Mouse (Mus musculus) activated CD4-positive, CD25-positive, alpha-beta regulatory T cell, adult 4 months (primary cell): Measurements from ENCODE around the gene Bphl. TPM values are rescaled to one million over a fixed set of nuclear protein-coding genes. Genes with fewer than 3 reads are reported as not detected.
A peak's percentile ranks its signal among the peaks of the same experiment; 100 is the strongest.
"Not testable (repeated sequence)": the region's sequence is repeated elsewhere in the genome, so short reads cannot be mapped to it uniquely, and the experiment has no call there.

Experiments
- ATAC-seq: one replicate; pipeline ENCODE4 v1.8.0; 2017
- polyA plus RNA-seq, 2 experiments: library from polyadenylated mRNA; unstranded; fragments of 100-300 nt; shearing (Covaris generic); gene quantifications; one replicate each; pipeline ENCODE4 v1.2.1; 2017

The Bphl gene
- polyA plus RNA-seq, 2 experiments from 2014 or later, result 20.0 to 25.5 TPM

DNA sequence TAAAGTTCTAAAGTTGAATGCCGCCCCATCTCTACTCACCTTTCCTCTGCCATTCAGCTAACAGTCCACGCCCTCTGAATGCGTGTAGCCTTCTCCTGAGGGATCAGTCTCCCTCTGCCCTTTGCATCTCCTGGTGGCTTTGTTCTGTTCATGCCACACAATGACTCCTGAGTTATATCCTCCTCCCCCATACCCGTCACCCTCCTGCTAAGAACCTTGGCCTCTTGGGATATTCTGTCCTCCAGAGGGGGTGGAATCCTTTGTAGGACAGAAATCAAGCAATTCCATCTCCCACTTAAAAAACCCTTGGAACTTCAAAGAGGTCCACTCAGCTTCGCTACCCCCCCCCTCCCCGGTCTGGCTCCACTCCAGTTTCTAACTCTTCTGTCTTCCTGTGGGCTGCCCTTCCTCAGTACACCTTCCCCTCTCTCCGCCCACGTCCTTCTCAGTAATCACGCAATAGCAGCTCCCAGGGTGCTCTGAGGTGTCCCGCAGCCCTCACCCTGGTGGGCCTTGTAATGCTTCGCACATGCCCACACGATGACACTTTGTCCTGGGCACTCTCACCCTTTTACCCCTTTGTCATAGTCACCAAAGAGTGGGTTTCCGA lies 16.4 kb downstream of the Bphl start:
- no peak for ATAC-seq

DNA sequence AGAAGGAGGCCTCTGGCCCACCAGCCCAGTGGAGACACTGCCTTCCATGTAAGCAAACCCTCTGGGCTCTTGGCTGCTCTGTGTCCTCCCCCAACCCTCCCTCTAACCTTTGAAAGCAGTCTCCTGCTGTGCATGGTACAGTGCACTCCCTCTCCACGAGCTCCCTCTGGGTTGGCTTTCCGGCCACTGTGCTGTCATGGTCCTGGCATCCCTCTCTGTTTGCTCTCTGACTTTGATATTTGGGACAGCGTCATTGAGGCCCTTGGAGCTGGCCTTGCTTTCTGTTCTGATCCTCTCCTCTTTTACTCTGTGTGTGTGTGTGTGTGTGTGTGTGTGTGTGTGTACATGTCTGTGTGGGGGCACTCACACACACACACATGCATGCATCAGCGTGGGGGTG lies 17.0 kb downstream of the Bphl start:
- no peak for ATAC-seq

DNA sequence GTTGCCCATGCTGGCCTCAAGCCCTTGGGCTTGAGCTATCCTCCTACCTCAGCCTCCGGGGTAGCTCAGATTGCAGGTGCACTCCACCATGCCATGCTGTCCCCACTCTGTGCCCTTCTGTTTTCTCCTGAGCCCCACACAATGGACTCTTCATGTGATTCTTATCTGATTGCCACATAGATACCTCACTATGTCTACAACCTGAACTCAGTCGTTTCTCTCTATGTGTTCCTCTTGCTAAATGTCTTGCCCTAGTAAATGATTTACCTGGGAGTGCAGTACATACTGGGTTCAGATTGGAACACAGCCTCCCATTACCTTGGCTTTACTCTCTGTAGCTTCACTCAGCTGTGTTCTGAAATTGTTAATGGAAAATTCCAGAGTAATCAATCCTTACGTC lies 17.6 kb downstream of the Bphl start:
- ATAC-seq, result no peak

DNA sequence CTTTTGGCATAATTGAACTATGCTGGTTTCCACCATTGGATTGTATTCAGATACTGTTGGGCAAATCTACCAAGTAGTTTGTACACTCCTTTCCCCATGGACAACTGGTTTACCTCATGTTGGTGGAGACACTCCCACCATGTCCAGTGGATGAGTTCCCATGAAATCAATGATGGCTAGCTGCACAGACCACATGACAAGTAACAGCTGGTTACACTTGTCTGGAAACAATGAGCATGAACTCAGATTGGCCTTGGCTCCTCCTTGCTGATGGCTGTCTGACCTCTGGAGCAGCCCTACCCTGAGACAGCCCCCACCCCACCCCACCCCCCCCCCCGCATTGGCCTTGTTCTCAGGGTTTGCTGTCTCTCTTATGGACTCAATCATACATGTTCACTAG lies 19.9 kb downstream of the Bphl start:
- ATAC-seq, result no peak

DNA sequence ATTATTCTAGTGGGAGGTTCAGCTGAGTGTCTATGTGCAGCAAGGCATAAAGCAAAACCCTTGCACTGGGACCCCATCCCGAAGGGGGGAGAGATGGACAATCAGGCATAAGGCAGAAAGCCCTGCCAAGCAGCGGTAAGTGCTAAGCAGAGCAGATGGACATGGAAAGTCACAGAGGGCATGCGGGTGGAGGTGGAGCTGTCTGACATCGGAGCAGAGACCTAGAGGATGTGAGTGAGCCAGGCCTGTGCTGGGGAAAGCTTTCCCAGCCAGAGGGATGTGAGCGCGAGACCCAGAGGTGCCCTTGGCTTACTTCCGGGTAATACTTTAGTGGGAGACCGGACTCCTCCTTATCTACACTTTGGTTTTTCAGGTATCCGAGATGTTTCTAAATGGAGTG lies 22.7 kb downstream of the Bphl start:
- no peak for ATAC-seq

DNA sequence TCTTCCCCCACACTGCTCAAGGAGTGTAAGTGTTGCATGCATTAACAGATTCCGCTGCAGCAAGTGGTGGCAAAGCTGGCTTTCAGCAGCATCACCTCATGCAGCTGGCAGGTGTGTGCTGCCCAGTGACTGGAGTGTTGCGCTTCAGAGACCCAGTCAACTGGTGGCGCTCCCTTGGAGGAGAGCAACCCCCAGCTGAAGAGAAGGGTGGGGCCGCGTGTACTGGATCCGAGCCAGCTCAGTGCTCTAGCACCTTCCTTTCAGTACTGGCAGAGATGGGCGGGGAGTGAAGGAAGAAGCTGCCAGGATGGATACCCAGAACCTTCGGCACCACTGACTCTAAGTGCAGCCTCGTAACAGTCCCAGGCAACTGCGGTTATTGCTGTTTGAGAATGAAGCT lies 25.1 kb downstream of the Bphl start:
- no peak for ATAC-seq

DNA sequence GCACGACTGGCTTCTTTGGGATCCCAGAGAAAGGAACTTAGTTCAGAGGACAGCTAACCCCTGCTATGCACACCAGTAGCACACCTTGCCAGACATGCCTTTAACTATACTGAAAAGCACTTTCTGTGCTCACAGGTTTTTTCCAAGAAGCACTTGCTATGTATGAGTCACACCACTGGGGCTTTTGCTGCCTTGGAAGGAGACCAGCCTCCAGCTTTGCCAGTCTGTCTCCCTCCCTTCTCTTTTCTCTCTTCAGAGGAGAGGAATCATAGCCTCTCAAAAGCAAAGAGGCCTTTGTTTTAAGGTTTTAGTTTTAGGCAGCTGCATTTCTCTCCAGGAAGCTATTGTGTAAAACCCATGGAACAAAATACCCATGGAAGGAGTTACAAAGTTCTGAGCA lies 29.0 kb downstream of the Bphl start:
- ATAC-seq, result no peak

DNA sequence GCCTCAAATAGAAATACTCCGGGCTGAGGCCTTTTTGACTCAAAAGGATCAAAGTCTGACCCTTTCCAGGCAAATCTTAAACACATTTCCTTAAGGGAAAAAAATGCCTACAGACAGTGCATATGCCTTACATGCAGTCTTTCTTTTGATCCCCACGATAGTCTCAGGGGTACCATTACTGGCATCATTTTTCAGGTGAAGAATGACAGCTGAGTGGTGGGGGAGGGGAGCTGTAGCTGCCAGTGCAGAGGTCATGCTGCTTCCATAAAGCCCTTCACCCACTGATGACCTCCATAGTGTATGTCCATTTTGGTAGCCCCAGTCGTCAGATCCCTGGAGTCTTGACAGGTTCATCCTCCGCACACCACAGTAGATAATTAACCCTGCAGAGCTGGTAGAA lies 32.9 kb downstream of the Bphl start:
- no peak for ATAC-seq

DNA sequence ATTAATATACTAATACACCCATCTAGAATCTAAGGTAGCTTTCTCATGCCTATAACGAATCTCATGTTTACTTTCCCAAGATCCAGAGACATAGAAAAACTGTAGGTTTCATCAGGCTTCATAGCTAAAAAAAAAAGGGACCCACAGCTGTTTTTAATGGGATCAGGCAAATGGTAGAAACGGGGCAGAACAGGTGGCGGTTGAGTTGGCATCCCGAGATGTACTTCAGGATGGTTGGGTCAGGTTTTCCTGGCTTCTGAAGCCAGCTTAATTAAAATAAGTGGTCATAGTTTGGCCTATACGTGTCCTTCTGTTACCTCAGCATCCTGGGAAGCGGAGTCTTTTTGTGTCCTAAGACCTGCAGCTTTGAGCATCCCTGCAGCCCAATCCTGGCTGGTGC lies 34.4 kb downstream of the Bphl start:
- no peak for ATAC-seq

DNA sequence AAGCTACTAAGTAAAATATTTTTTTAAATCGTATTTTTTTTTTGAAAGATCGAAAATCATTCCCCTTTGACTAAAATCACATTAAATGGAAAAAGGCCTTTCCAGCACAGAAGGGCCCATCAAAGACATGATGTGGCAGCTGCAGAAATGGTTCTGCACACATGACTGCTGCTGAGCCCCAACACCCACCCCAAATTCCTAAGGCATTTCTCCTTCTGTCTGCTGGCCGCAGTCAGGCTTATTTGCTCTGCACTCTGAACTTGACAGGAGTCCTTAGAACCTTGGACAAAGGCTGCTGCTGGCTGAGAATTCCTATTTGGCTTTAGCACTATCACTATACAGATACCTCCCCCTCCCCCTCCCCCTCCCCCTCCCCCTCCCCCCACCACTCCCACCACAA lies 35.5 kb downstream of the Bphl start:
- ATAC-seq, result no peak

DNA sequence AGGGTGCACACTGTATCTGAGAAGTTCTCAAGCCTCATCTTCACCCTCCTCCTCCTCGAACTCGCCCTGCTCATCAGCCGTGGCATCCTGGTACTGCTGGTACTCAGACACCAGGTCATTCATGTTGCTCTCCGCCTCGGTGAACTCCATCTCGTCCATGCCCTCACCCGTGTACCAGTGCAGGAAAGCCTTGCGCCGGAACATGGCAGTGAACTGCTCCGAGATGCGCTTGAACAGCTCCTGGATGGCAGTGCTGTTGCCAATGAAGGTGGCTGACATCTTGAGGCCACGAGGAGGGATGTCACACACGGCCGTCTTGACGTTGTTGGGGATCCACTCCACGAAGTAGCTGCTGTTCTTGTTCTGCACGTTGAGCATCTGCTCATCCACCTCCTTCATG lies 37.0 kb downstream of the Bphl start:
- not testable (repeated sequence) for ATAC-seq

DNA sequence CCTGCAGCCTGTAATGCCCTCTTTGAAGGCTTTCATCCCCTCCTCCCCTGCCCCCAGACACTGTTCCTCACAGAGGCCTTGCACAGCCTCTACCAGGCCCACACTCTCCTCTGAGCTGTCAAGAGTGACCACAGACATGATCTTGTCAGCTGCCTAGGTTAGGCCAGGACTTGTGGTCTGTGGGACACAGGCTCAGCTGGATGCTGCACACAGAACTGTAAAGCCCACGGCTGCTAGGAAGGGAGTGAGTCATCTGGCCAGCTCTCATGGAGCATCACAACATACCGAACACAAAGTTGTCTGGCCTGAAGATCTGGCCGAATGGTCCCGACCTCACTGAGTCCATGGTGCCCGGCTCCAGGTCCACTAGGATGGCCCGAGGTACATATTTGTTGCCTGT lies 38.5 kb downstream of the Bphl start:
- ATAC-seq, result not testable (repeated sequence)

DNA sequence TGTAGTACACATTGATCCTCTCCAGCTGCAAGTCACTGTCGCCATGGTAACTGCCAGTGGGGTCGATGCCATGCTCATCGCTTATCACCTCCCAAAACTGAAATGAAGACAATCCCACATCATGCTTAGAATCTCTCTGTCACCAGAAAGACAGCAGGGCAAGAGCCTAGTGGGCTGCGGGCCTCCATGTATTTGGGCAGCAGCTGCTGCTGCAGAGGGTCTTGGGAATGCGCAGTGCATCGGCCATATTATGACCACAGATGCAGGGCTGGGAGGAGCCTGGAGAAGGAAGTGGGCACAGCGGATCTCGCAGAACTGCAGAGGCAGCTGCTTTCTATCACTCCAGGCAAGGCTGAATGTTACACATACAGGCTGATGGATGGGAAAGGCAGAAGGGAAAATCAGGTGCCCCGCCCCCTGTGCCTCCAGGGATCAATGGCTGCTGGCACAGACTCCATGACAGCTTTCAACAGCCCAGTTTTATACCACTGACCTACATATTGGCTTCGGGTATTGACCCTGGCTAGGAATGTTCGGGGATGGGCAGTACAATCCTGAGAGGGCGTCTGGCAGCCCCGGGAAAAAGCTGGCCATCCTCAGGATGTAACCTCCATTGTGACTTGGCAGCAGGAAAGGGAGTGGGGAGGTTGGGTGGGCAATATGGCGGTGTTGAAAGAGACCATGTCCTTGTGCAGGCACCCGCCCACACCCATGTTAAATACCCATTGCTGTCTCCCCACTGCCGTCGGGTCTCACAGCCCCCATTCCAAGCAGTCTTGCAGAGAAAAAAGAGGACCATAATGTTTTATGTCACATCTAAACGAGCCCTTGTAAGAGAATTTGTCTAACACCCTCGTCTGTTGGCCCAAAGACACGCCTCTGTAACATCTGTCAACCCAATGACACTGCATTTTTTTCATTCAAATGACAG lies 39.4 kb downstream of the Bphl start:
- ATAC-seq, result no peak

DNA sequence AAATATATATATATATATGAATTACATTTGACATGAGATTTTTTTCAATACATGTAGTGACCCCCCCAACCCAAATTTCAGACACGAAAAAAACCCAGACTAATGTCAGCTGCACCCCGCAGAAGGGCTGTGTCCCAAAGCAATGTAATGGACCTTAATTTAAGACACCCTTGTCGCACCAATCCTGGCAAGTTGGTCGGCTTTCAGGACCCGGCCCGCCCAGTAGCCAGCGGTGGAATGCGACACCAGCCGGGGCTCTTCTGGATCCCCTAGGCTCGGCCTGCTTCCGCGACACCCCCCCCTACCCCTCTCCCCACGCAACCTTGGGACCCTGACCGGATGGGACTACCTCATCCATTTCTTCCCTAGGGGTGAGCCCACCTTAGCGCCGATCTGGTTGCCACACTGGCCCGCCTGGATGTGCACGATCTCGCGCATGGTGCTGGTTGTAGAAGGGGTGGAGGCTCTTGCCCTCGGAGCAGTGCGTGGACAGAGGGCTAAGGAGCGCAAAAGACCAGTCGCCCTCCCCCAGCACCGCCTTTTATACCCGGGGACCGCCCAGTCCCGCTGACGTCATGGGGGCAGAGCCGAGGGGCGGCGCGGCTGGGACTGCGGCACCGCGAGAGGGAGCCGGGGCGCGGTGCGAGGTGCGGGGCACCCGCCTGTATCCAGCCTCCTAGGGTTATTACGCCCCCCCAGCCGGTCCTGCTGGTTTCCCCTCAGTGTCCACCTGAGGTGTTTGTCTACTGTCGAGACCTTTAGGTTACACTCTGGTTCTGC lies 40.3 kb downstream of the Bphl start, which contains the start of gene Tubb2a:
TSS of gene Tubb2a (minus strand) at position 516 of the 780 bp plus-strand sequence.
- peak; percentile 91 for ATAC-seq

DNA sequence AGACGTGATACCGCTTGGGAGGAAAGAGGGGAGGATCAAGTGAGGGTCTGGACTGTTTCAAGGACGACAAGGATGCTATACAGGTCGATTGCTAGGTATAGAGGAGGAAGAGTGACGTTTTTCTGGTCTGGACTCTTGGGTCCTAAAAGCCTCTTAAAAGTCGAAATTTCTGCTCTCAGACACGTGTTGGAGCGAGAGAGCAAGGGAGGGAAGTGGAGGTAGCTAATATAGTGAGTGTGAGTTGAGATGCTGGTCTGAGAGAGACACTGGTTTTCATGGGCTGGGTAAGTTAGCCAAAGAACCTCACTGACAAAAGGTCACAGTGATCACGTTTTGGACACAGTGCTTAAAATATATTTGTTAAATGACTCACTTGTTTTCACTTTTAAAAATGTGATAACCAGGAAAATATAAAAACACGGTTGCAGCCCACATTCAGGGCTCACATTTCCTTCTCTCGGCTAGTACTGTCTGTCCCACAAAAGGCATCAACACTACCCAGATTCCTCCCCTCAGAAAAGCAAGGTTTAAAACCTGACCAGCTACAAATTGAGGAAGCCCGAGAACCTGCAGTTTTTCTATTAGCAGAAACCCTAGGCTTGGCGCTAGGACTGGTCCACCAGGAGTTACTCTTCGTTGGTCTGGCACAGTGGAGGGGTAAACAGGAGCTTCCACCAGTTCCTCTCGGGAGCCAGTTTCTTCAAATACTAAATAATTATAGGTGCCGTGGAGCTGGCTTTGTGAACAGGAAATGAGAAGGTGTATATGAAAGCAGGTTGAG lies 41.3 kb downstream of the Bphl start:
- peak; percentile 7 for ATAC-seq

DNA sequence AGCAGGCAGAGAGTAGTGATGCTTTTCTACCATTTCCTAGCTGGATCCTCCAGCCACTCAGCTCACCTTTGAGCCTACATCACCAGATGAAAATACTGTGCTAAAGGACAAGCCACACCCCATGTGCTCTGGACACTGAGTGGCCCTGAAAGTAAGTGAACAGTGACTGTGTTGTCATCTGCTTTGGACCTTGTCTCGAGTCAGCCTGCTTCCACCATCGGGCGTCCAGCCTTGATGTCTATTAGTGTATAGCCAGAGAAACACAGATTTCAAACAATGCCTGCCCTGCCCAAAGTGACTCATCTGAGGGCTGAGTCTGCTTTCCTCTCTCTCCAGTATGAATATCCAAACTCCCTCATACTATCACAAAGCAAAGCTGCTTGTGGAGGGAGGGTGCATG lies 42.4 kb downstream of the Bphl start:
- no peak for ATAC-seq

DNA sequence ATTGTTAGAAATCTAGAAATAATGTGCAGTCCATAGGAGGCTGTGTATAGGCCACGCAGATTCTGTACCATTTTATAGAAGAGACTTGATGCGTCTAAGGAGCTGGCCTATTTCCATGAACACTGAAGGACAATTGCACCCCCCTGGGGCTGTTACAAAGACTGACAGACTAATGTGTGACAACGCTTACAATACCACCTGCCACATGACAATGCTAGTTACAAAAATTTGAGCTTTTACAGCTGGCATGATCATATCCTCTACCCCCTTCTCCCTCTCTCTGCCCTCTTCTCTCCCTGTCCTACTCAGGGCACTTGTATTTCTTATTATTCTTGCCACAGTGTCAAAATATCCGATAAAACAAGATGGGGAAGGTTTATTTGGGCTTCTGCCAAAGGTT lies 44.5 kb downstream of the Bphl start:
- ATAC-seq, result no peak

DNA sequence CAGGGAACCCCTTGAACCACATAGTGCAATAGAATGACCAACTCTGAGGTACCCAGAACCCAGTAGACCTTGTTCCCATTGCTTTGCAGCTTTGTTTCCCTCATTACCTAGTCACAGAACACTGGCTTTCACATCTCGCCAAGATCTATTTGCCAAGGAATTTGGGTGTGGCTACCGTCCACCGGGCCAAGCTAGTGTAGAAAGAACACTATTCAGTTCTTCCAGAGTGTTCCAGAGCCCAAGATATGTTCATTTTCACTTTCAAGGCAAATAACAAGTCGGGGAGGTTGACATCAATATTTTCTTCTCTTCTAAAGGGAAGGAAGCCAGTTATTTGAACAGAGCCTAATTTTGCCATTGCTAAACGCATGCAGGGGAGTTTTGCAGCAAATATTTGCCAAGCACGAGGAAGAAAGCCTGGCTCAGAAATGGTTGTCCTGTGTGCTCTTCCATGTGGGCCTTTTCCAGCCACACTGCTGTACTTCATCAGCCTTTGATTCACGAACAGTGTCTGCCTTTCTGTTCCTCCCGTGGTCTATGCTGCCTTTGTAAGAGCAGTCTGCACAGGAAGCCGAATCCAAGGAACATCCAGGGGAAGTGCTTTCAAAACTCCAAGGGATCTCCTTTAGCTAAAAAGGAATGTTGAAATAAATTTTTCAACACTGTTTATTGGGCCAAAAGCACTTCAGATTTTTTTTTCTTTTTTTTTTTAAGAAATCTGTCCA lies 46.8 kb downstream of the Bphl start:
- no peak for ATAC-seq

DNA sequence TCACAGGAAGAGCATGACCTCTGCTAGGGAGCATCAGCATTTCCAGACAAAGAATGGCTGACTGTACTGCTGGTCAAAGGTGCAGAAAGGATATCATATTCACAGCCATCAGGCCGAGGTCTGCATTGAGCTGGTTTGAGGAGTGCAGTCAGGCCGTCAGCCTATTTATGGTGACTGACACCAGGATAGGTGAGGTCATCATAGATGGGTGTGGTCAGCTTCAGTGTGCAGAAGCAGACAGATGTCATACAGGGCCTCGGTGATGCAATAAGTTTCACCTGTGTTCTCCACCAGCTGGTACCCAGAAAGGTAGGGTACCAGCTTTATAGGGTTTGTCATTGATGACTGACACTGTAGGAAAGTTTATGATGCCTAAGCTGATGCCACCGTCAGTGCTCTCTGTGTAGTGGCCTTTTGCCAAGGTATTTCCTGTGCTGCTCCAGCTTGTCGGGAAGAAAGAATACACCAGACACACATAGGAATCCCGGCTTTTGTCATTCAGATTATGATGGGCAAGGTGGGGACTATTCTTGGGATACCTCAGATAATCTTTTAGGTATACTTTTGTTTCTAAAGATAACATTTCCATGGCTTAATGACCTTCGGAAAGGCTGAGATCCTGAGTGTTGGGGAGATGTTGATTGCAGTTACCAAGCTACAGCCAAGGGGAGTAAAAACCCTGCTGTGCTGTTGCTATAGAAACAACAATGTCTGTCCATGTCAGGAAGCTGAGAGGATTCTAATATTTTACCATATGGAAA lies 49.8 kb downstream of the Bphl start:
- no peak for ATAC-seq

DNA sequence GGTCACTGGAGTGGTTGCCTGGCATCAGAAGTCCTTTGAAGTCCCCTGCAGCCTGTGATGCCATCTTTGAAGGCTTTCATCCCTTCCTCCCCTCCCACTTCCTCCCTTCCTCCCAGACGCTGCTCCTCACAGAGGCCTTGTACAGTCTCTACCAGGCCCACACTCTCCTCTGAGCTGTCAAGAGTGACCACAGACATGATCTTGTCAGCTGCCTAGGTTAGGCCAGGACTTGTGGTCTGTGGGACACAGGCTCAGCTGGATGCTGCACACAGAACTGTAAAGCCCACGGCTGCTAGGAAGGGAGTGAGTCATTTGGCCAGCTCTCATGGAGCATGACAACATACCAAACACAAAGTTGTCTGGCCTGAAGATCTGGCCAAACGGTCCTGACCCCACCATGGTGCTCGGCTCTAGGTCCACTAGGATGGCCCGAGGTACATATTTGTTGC lies 50.8 kb downstream of the Bphl start:
- not testable (repeated sequence) for ATAC-seq

DNA sequence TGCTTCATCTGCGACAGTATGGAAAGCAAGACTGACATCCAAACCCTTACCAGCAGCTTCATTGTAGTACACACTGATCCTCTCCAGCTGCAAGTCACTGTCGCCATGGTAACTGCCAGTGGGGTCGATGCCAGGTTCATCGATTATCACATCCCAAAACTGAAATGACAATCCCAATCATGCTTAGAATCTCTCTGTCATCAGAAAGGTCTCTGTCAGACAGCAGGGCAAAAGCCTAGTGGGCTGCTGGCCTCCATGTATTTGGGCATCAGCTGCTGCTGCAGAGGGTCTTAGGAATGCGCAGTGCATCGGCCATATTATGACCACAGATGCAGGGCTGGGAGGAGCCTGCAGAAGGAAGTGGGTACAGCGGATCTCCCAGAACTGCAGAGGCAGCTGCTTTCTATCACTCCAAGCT lies 51.5 kb downstream of the Bphl start:
- ATAC-seq, result peak; percentile 78
